Mouse (Mus musculus) embryonic facial prominence, embryonic 13.5 days (tissue): ENCODE measurements at regions not wholly inside any gene's neighbourhood (a gene's known extent, or its start where the extent isn't known, plus 50 kb on each side); places are given as distances from the start of the nearest gene placed in this dataset.

Source experiments
- ATAC-seq: fragments of 200-750 bp; cut with Nextera tagmentation; 2 replicates; pipeline ENCODE4 v1.8.0; 2017; ENCODE audit warnings: low read depth; ENCODE audit not compliant: insufficient number of reproducible peaks, insufficient read depth, low FRiP score, low TSS enrichment
- H3K27ac ChIP-seq: fragments of 300-500 bp; sonication (generic); 2 replicates; pipeline ENCODE4 v1.5.1; 2015; ENCODE audit warnings: moderate library complexity, mild to moderate bottlenecking, inconsistent platforms
- H3K27me3 ChIP-seq: fragments of 300-500 bp; sonication (generic); 2 replicates; pipeline ENCODE4 v1.6.1; 2015; ENCODE audit warnings: mild to moderate bottlenecking, inconsistent platforms
- H3K36me3 ChIP-seq: fragments of 300-500 bp; sonication (generic); 2 replicates; pipeline ENCODE4 v1.6.1; 2015; ENCODE audit warnings: mild to moderate bottlenecking, inconsistent platforms
- H3K4me1 ChIP-seq: fragments of 300-500 bp; sonication (generic); 2 replicates; pipeline ENCODE4 v1.6.1; 2015; ENCODE audit warnings: inconsistent platforms
- H3K4me2 ChIP-seq: fragments of 300-500 bp; sonication (generic); 2 replicates; pipeline ENCODE4 v1.6.1; 2015; ENCODE audit warnings: moderate library complexity, mild to moderate bottlenecking, inconsistent platforms
- H3K4me3 ChIP-seq: fragments of 300-500 bp; sonication (generic); 2 replicates; pipeline ENCODE4 v1.5.1; 2015; ENCODE audit warnings: mild to moderate bottlenecking, inconsistent platforms
- H3K9ac ChIP-seq: fragments of 300-500 bp; sonication (generic); 2 replicates; pipeline ENCODE4 v1.6.1; 2015; ENCODE audit warnings: mild to moderate bottlenecking, inconsistent platforms
- H3K9me3 ChIP-seq: fragments of 300-500 bp; sonication (generic); 2 replicates; pipeline ENCODE4 v1.6.1; 2016; ENCODE audit warnings: inconsistent platforms
- WGBS: fragments of 180-500 bp; shearing (Covaris S2); methylation state at CpG from one replicate; pipeline ENCODE4 v1.1.7; 2015; ENCODE audit warnings: mixed read lengths; 5-methylcytosine and 5-hydroxymethylcytosine counted together

- Histone ChIP-seq H3K27me3 (no peaks in the 10 kb centered on the region), H3K36me3 (no peaks in the 10 kb centered on the region), H3K9me3 (no peaks in the 10 kb centered on the region), H3K4me1 (peaks cover 11% of the 10 kb centered on the region), H3K9ac (no peak overlapping the region), H3K4me2 (peak overlapping the region; percentile 44), H3K4me3 (no peak overlapping the region), H3K27ac (no peak overlapping the region)
- no peak for ATAC-seq
- WGBS, result 31% methylated on average over 14 of the region's 14 CpGs
Measured at GRCm38 (mm10) chr2:128364161-128364560, 226.8 kb upstream of the Spdye4c start.

DNA sequence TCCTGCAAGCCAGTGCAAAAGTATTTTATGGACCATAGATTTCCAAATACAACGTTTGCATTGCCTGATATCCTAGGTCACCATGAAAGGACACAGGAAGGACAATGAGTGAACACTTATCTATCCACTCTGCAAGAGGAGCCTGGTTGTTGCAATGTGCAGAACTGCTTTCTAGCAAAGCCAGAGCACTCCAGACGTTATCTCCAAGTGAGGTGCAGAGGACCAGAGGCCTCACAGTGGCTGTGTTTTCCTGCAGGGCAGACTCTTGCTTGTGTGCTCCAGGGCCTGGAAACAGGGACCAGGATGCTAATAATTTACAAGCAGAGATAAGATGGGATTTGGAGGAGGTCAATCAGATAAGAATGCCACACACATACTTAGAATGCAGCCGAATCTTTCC lies 226.0 kb upstream of the Spdye4c start:
- Histone ChIP-seq H3K27me3 (no peaks in the 10 kb centered on the region), H3K36me3 (no peaks in the 10 kb centered on the region), H3K4me2 (no peak overlapping the region), H3K4me1 (peaks cover 11% of the 10 kb centered on the region), H3K4me3 (no peak overlapping the region), H3K9ac (no peak overlapping the region), H3K27ac (no peak overlapping the region), H3K9me3 (no peaks in the 10 kb centered on the region)
- 63% methylated on average over 3 of the region's 3 CpGs for WGBS
- no peak for ATAC-seq

- Histone ChIP-seq H3K4me3 (no peak overlapping the region), H3K27me3 (no peaks in the 10 kb centered on the region), H3K4me1 (peaks cover 12% of the 10 kb centered on the region), H3K9me3 (no peaks in the 10 kb centered on the region), H3K27ac (no peak overlapping the region), H3K9ac (no peak overlapping the region), H3K36me3 (no peaks in the 10 kb centered on the region), H3K4me2 (no peak overlapping the region)
- no peak for ATAC-seq
- WGBS, result 96% methylated on average over 2 of the region's 2 CpGs
Measured at GRCm38 (mm10) chr2:128365775-128366174, 225.2 kb upstream of the Spdye4c start.

- Histone ChIP-seq H3K4me3 (no peak overlapping the region), H3K4me2 (no peak overlapping the region), H3K9ac (no peak overlapping the region), H3K27me3 (no peaks in the 10 kb centered on the region), H3K27ac (no peak overlapping the region), H3K4me1 (peaks cover 18% of the 10 kb centered on the region), H3K9me3 (no peaks in the 10 kb centered on the region), H3K36me3 (no peaks in the 10 kb centered on the region)
- no peak for ATAC-seq
- 86% methylated on average over 14 of the region's 14 CpGs for WGBS
Measured at GRCm38 (mm10) chr2:128367266-128368150, 223.5 kb upstream of the Spdye4c start.

- Histone ChIP-seq H3K9me3 (no peaks in the 10 kb centered on the region), H3K9ac (no peak overlapping the region), H3K4me1 (peaks cover 22% of the 10 kb centered on the region), H3K27me3 (no peaks in the 10 kb centered on the region), H3K4me3 (no peak overlapping the region), H3K36me3 (no peaks in the 10 kb centered on the region), H3K4me2 (no peak overlapping the region), H3K27ac (no peak overlapping the region)
- no peak for ATAC-seq
- WGBS, result 72% methylated on average over 7 of the region's 7 CpGs
Measured at GRCm38 (mm10) chr2:128368534-128369273, 222.3 kb upstream of the Spdye4c start.

DNA sequence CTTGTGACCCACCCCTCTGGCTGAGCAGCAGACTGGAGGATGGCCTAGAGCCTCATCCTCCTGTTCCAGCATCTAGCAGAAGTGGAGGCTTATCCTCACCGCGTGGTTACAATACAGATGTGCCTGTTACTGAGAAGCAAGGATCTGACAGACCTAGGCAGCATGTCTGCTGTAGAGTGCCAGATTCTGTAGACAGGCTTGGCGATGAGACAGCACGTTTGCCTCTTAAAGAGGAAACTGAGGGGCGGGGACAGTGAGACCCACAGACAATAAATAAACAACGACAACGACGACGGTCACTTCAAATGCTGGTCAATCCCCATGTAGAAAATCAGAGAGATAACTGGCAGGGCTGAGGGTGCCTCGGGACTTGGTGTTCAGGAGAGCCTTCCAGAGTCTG lies 220.2 kb upstream of the Spdye4c start:
- Histone ChIP-seq H3K36me3 (no peaks in the 10 kb centered on the region), H3K27ac (no peak overlapping the region), H3K9ac (no peak overlapping the region), H3K9me3 (no peaks in the 10 kb centered on the region), H3K4me1 (peaks cover 12% of the 10 kb centered on the region; the same call in 1 of the 2 replicates), H3K4me3 (no peak overlapping the region), H3K27me3 (no peaks in the 10 kb centered on the region; the same call in 1 of the 2 replicates), H3K4me2 (no peak overlapping the region)
- no peak for ATAC-seq
- 85% methylated on average over 10 of the region's 10 CpGs for WGBS

GRCm38 (mm10) chr2:128372204-128372603 lies 218.8 kb upstream of the Spdye4c start:
- WGBS, result 79% methylated on average over 13 of the region's 13 CpGs

DNA sequence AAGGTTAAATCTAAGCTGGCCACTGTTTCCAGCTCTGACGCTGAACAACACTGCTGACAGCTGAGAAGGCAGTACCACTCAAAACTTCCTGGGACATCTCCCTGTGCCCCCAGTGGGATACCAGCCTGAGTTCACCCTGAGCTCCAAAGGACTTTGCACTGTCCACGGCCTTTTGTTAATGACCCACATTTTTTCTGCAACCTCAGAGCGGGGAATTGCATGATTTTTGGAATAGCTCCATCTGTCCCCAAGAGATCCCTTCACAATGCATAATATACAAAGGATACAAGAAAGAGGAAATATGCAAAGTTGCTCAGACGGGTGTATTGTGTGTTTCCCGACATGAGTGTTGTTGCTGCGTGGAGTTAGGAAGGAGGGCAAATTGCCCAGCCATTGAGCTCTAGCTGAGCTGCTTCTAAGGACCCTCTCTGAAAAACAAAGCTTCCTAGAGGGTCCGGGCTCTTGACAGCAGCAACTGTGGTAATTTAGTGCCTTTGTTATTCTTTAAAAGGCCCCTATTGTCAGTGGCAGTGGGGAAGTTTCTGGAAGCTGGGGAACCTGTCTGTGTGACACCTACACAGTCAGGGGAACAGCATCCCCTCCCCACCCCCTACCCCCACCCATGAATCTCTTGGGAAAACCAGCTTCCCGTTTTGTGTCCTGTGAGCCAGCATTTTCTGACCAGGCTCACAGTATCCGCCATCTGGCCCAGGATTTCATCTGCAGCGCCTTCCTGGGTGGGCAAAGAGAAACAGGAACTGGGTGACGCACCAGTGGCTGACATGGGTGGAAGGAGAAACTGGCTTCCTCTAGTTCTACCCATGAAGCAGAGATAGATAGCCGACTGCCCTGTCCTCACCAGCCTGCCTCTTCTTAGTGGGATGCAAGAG lies 217.4 kb upstream of the Spdye4c start:
- 44% methylated on average over 12 of the region's 12 CpGs for WGBS
- no peak overlapping the region for H3K9ac ChIP-seq
- no peaks in the 10 kb centered on the region for H3K36me3 ChIP-seq
- peaks cover 17% of the 10 kb centered on the region; the same call in 1 of the 2 replicates for H3K4me1 ChIP-seq
- no peak overlapping the region for H3K4me3 ChIP-seq
- no peaks in the 10 kb centered on the region; the same call in 1 of the 2 replicates for H3K27me3 ChIP-seq
- H3K27ac ChIP-seq, result no peak overlapping the region
- H3K9me3 ChIP-seq, result no peaks in the 10 kb centered on the region
- no peak overlapping the region for H3K4me2 ChIP-seq
- ATAC-seq, result no peak

More at GRCm38 (mm10) chr2:128372204-128372603, 218.8 kb upstream of the Spdye4c start:
- no peaks in the 10 kb centered on the region for H3K9me3 ChIP-seq
- H3K9ac ChIP-seq, result no peak overlapping the region
- H3K4me2 ChIP-seq, result no peak overlapping the region
- H3K36me3 ChIP-seq, result no peaks in the 10 kb centered on the region
- no peak for ATAC-seq
- H3K27ac ChIP-seq, result no peak overlapping the region
- peaks cover 15% of the 10 kb centered on the region; the same call in 1 of the 2 replicates for H3K4me1 ChIP-seq
- no peak overlapping the region for H3K4me3 ChIP-seq
- no peaks in the 10 kb centered on the region; the same call in 1 of the 2 replicates for H3K27me3 ChIP-seq

GRCm38 (mm10) chr2:128374253-128374566 lies 216.8 kb upstream of the Spdye4c start:
- no peak overlapping the region for H3K4me3 ChIP-seq
- H3K4me2 ChIP-seq, result no peak overlapping the region
- no peak overlapping the region for H3K27ac ChIP-seq
- 89% methylated on average over 2 of the region's 2 CpGs for WGBS
- H3K4me1 ChIP-seq, result peaks cover 17% of the 10 kb centered on the region; the same call in 1 of the 2 replicates
- H3K27me3 ChIP-seq, result no peaks in the 10 kb centered on the region; the same call in 1 of the 2 replicates
- no peak overlapping the region for H3K9ac ChIP-seq
- H3K36me3 ChIP-seq, result no peaks in the 10 kb centered on the region
- H3K9me3 ChIP-seq, result no peaks in the 10 kb centered on the region
- no peak for ATAC-seq

DNA sequence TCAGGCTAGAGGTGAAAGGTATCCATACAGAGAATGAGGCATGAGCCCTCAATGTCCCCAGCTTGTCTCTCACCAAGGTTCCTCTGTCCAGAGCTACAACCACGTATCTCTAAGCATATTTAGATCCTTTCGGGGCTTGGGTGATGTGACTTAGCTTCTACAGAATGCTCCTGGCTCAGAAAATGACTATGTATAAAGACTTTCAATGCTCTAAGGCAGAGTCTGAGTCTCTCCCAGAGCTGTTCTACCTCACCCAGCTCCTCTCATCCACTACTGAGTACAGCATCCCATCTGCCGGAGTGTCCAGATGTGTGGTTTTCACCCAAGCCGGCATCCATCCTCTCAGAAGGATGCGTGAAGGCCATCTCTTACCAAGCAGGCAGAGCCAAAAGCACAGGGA lies 216.1 kb upstream of the Spdye4c start:
- H3K9me3 ChIP-seq, result no peaks in the 10 kb centered on the region
- WGBS, result 94% methylated on average over 5 of the region's 5 CpGs
- peaks cover 17% of the 10 kb centered on the region; the same call in 1 of the 2 replicates for H3K4me1 ChIP-seq
- no peaks in the 10 kb centered on the region for H3K36me3 ChIP-seq
- H3K27me3 ChIP-seq, result no peaks in the 10 kb centered on the region; the same call in 1 of the 2 replicates
- no peak overlapping the region for H3K9ac ChIP-seq
- no peak for ATAC-seq
- H3K4me3 ChIP-seq, result no peak overlapping the region
- no peak overlapping the region for H3K4me2 ChIP-seq
- no peak overlapping the region for H3K27ac ChIP-seq

DNA sequence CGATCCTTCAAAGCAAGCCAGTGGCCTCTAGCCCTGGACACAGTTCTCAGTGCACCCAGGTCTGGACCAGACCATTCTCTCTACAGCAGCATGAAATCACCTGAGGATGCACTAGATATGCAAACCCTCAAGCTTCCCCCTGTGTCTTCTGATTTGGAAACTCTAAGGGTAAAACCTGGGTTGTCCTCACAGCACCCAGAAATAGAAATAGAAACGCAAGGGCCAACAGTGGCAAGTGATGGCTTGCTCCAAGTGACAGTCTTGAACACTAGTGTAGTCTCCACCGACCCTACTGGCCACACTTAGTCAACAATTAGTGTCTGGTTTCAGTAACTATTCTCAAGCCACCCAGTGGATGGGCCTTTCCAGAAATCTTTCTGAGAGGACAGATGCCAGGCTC lies 215.2 kb upstream of the Spdye4c start:
- no peak for ATAC-seq
- no peak overlapping the region for H3K9ac ChIP-seq
- 84% methylated on average over 3 of the region's 3 CpGs for WGBS

More for the DNA sequence above, 215.2 kb upstream of the Spdye4c start:
- Histone ChIP-seq H3K9me3 (no peaks in the 10 kb centered on the region), H3K4me3 (no peak overlapping the region), H3K36me3 (no peaks in the 10 kb centered on the region), H3K27me3 (no peaks in the 10 kb centered on the region; the same call in 1 of the 2 replicates), H3K4me2 (no peak overlapping the region), H3K27ac (no peak overlapping the region), H3K4me1 (peaks cover 16% of the 10 kb centered on the region; the same call in 1 of the 2 replicates)
